Mouse (Mus musculus) MEL (cell line): Measurements from ENCODE around the gene Lmx1b. TPM values are rescaled to one million over a fixed set of nuclear protein-coding genes. Genes with fewer than 3 reads are reported as not detected.

Experiments used
- DNase-seq: peaks from one replicate; pipeline ENCODE4 v3.0.0; 2011; ENCODE audit warnings: low read depth, low spot score
- H3K27ac ChIP-seq: 2 replicates; pipeline ENCODE4 v1.5.1; 2012; ENCODE audit warnings: low read depth, mild to moderate bottlenecking, control low read depth, low read length, moderate library complexity; ENCODE audit not compliant: control insufficient read depth
- H3K27me3 ChIP-seq, 2 experiments: fragments of 150-350 bp in 1 of 2; sonication (generic) in 1 of 2; 2 replicates each; pipeline ENCODE4 v1.6.1; 2012; ENCODE audit warnings: low read length in 2 of 2, mild to moderate bottlenecking in 2 of 2, improper control_type of control experiment in 1 of 2, moderate library complexity in 1 of 2; ENCODE audit not compliant: insufficient read depth in 2 of 2, control insufficient read depth in 1 of 2
- H3K36me3 ChIP-seq, 2 experiments: 2 replicates each; pipeline ENCODE4 v1.6.1; 2012 to 2014; ENCODE audit warnings: low read length in 2 of 2, improper control_type of control experiment in 1 of 2, inconsistent platforms in 1 of 2, mild to moderate bottlenecking in 1 of 2; ENCODE audit not compliant: insufficient read depth in 2 of 2, control insufficient read depth in 1 of 2
- H3K4me1 ChIP-seq, 2 experiments: fragments of 150-350 bp in 1 of 2; sonication (generic) in 1 of 2; 2 replicates each; pipeline ENCODE4 v1.6.1; 2012; ENCODE audit warnings: low read length in 2 of 2, improper control_type of control experiment in 1 of 2, mild to moderate bottlenecking in 1 of 2; ENCODE audit not compliant: insufficient read depth in 2 of 2, control insufficient read depth in 1 of 2
- H3K4me3 ChIP-seq, 2 experiments: fragments of 150-350 bp in 1 of 2; sonication (generic) in 1 of 2; 2 replicates each; pipeline ENCODE4 v1.5.1; 2012; ENCODE audit warnings: low read depth in 2 of 2, low read length in 2 of 2, mild to moderate bottlenecking in 2 of 2, moderate library complexity in 2 of 2, control low read depth in 1 of 2, improper control_type of control experiment in 1 of 2; ENCODE audit not compliant: control insufficient read depth in 1 of 2, insufficient read depth in 1 of 2
- H3K79me2 ChIP-seq: 2 replicates; pipeline ENCODE4 v1.6.1; 2012; ENCODE audit warnings: mild to moderate bottlenecking, low read length, moderate library complexity; ENCODE audit not compliant: control insufficient read depth, poor library complexity, insufficient read depth
- H3K9ac ChIP-seq: 2 replicates; pipeline ENCODE4 v1.6.1; 2012; ENCODE audit warnings: low read depth, mild to moderate bottlenecking, control low read depth, low read length, moderate library complexity; ENCODE audit not compliant: control insufficient read depth, poor library complexity, severe bottlenecking
- H3K9me3 ChIP-seq: fragments of 150-350 bp; sonication (generic); replicated peaks from 2 replicates; pipeline ENCODE4 v1.6.1; 2012; ENCODE audit warnings: mild to moderate bottlenecking, low read length, improper control_type of control experiment, moderate library complexity; ENCODE audit not compliant: insufficient read depth
- BHLHE40 ChIP-seq: IDR thresholded peaks from 2 replicates; pipeline ENCODE4 v1.6.1; 2012; ENCODE audit warnings: low read depth, mild to moderate bottlenecking, inconsistent platforms, low read length, improper control_type of control experiment, borderline replicate concordance
- CHD1 ChIP-seq: IDR thresholded peaks from 2 replicates; pipeline ENCODE4 v1.6.1; 2012; ENCODE audit warnings: low read depth, mild to moderate bottlenecking, inconsistent platforms, low read length, improper control_type of control experiment
- CTCF ChIP-seq, 3 experiments: IDR thresholded peaks in 2 of 3; conservative IDR thresholded peaks in 1 of 3; 2 replicates each; pipeline ENCODE4 v1.5.1; 2011 to 2012; ENCODE audit warnings: low read length in 3 of 3, low read depth in 2 of 3, mild to moderate bottlenecking in 2 of 3, improper control_type of control experiment in 1 of 3, inconsistent platforms in 1 of 3, mixed read lengths in 1 of 3, moderate library complexity in 1 of 3; ENCODE audit not compliant: control insufficient read depth in 1 of 3, insufficient read depth in 1 of 3, poor library complexity in 1 of 3, severe bottlenecking in 1 of 3
- E2F4 ChIP-seq: IDR thresholded peaks from 2 replicates; pipeline ENCODE4 v1.6.1; 2011; ENCODE audit warnings: low read depth, low read length, improper control_type of control experiment, borderline replicate concordance
- GABPA ChIP-seq: IDR thresholded peaks from 2 replicates; pipeline ENCODE4 v1.6.1; 2012; ENCODE audit warnings: low read depth, mild to moderate bottlenecking, inconsistent platforms, low read length, improper control_type of control experiment, moderate library complexity
- GATA1 ChIP-seq: IDR thresholded peaks from 2 replicates; pipeline ENCODE4 v1.6.1; 2011; ENCODE audit warnings: low read depth, low read length, improper control_type of control experiment
- MAX ChIP-seq: IDR thresholded peaks from 2 replicates; pipeline ENCODE4 v1.6.1; 2011; ENCODE audit warnings: low read length, improper control_type of control experiment
- MEF2A ChIP-seq: IDR thresholded peaks from 2 replicates; pipeline ENCODE4 v1.6.1; 2014; ENCODE audit warnings: low read depth, mild to moderate bottlenecking, inconsistent platforms, low read length, improper control_type of control experiment; ENCODE audit not compliant: poor library complexity, insufficient replicate concordance, severe bottlenecking; ENCODE audit errors: extremely low read depth
- MXI1 ChIP-seq: IDR thresholded peaks from 2 replicates; pipeline ENCODE4 v1.6.1; 2011; ENCODE audit warnings: mild to moderate bottlenecking, low read depth, low read length, improper control_type of control experiment
- MYB ChIP-seq: IDR thresholded peaks from 2 replicates; pipeline ENCODE4 v1.6.1; 2011; ENCODE audit warnings: mild to moderate bottlenecking, low read depth, low read length, improper control_type of control experiment
- POLR2A ChIP-seq, 2 experiments: IDR thresholded peaks; 2 replicates each; pipeline ENCODE4 v1.6.1; 2011 to 2012; ENCODE audit warnings: low read length in 2 of 2, mild to moderate bottlenecking in 2 of 2, control low read depth in 1 of 2, improper control_type of control experiment in 1 of 2, low read depth in 1 of 2, moderate library complexity in 1 of 2; ENCODE audit not compliant: control insufficient read depth in 1 of 2, insufficient read depth in 1 of 2, poor library complexity in 1 of 2
- USF1 ChIP-seq: IDR thresholded peaks from 2 replicates; pipeline ENCODE4 v1.6.1; 2014; ENCODE audit warnings: low read depth, mild to moderate bottlenecking, inconsistent platforms, low read length, improper control_type of control experiment, moderate library complexity
- ZKSCAN1 ChIP-seq: IDR thresholded peaks from 2 replicates; pipeline ENCODE4 v1.6.1; 2012; ENCODE audit warnings: low read depth, mild to moderate bottlenecking, inconsistent platforms, low read length, improper control_type of control experiment, moderate library complexity
- polyA plus RNA-seq, 2 experiments: library from polyadenylated mRNA; stranded (reverse) in 1 of 2; unstranded in 1 of 2; fragments of >175 nt in 1 of 2; fragments of >200 nt in 1 of 2; gene quantifications; 2 replicates each; pipeline versions ENCODE4 v1.2.1 to v1.2.4; 2012; ENCODE audit warnings: low replicate concordance in 2 of 2, low read depth in 1 of 2; ENCODE audit not compliant: insufficient read length in 2 of 2, insufficient read depth in 1 of 2, missing spikeins in 1 of 2
- total RNA-seq: library from RNA; depleted of rRNA; stranded (reverse); fragments of 300-350 nt; gene quantifications from 2 replicates; pipeline ENCODE4 v1.2.3, GENCODE M21; 2012

The Lmx1b gene
- total and polyA plus RNA-seq, 3 experiments: not detected

DNA sequence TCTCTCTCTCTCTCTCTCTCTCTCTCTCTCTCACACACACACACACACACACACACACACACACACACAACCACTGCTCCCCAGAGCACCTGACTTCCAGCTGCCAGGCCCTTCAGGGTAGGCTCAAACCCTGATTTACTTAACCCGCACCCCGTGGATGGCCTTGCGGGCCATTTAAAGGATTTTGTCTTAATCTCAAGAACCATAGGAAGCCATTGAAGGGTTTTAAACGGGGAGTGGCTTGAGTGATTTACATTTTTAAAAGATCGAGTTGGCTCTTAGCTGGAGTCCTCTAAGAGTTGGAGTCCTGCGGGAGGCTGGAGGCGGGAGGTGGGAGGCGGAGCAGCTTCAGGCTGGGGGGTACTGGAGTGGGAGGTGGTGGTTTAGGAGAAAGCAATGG, 58.4 kb downstream of the Lmx1b start:
- Histone ChIP-seq H3K9me3 (no peaks in the 10 kb centered on the region), H3K36me3 (no peaks in the 10 kb centered on the region), H3K4me1 (no peaks in the 10 kb centered on the region), H3K27me3 (peaks cover 0 to 6% of the 10 kb centered on the region in 2 experiments; a peak in 2 of 4 replicates), H3K9ac (no peak overlapping the region), H3K79me2 (no peaks in the 10 kb centered on the region), H3K4me3 (no peak overlapping the region), H3K27ac (no peak overlapping the region)
- no peak for DNase-seq
- no peak for TF ChIP-seq ZKSCAN1
- TF ChIP-seq MYB: no peak

DNA sequence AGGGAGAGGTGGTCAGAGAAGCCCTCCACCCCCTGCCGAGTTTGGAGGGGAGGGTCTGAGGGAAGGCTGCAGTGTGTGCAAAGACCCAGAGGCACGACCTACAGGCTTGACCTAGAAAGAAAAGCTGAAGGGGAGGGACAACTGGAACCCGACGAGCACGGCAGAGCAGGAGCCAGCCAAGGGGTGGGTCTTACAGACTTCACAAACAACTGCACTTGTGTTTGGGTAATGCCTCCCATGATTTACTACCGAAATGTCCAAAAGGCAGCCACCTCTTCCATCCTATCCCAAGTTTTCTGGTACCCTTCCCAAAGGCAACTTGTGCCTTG, 58.9 kb downstream of the Lmx1b start:
- Histone ChIP-seq H3K4me3 (no peak overlapping the region), H3K79me2 (no peaks in the 10 kb centered on the region), H3K36me3 (no peaks in the 10 kb centered on the region), H3K4me1 (no peaks in the 10 kb centered on the region), H3K9me3 (no peaks in the 10 kb centered on the region), H3K9ac (no peak overlapping the region), H3K27me3 (peaks cover 0 to 3% of the 10 kb centered on the region in 2 experiments; a peak in 2 of 4 replicates), H3K27ac (no peak overlapping the region)
- DNase-seq: no peak
- TF ChIP-seq USF1 (no peak), MXI1 (no peak), MAX (no peak), CHD1 (no peak)

DNA sequence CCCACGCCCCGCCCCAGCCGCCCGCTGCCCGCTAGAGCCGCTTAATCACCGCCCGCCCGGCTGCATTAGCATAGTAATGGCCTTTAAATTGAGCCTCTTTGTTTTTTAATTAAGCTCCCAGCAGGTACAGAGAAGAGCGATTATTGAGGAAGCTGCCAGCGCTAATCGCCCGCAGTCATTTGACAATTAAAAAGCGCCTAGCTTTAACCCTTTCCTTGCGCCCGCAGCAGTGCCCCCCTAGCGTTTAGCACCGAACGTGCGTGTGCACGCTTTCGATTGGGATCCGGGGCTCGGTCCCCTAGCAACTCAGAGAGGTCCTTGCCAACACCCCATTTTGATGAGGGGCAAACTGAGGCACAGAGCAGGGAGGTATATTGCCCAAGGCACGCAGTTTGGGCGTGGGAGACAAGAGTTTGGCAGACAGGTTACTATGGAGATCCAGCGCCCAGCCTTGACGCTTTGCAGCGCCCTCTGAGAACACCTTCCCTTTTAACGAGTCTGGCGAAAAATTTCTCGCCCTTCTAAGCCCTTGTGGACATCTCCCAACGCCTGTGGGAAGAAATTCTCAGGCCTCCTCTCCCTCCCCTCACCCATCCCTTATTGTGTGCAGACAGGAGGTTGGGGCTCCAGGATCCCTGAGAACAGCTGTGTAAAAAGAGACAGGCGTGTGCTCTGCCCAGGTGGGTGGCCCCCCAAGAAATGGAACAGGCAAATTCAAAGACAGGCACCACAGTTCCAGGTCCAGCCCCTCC, 59.4 kb downstream of the Lmx1b start:
- H3K4me3 ChIP-seq: no peak overlapping the region

More for the DNA sequence above, 59.4 kb downstream of the Lmx1b start:
- Histone ChIP-seq H3K27ac (no peak overlapping the region), H3K27me3 (peaks cover 0 to 1% of the 10 kb centered on the region in 2 experiments; a peak in 2 of 4 replicates), H3K79me2 (no peaks in the 10 kb centered on the region), H3K9ac (no peak overlapping the region), H3K36me3 (no peaks in the 10 kb centered on the region), H3K9me3 (no peaks in the 10 kb centered on the region), H3K4me1 (no peaks in the 10 kb centered on the region)
- TF ChIP-seq CTCF (IDR thresholded peaks at IDR 0.05 in 2 of 3, conservative IDR thresholded peaks at IDR 0.05 in 1 of 3; ENCODE audit: control insufficient read depth in 1 of 3, insufficient read depth in 1 of 3, low read depth in 2 of 3, low read length in 3 of 3, poor library complexity in 1 of 3, severe bottlenecking in 1 of 3) (no peak), MYB (no peak), E2F4 (no peak), CHD1 (no peak), BHLHE40 (no peak), MEF2A (no peak), GATA1 (no peak), GABPA (no peak), MAX (no peak), POLR2A (IDR thresholded peaks at IDR 0.05; ENCODE audit: control insufficient read depth in 1 of 2, insufficient read depth in 1 of 2, low read depth in 1 of 2, low read length in 2 of 2, poor library complexity in 1 of 2) (no peak)
- DNase-seq: no peak
